Mouse (Mus musculus) gastrocnemius, postnatal 36 days (tissue): ENCODE results near the gene Abraxas2. TPM values are rescaled to one million over a fixed set of nuclear protein-coding genes. Genes with fewer than 3 reads are reported as not detected.

Experiments
- DNase-seq, 2 experiments: peaks; one replicate each; pipeline ENCODE4 v3.0.0; 2022
- intact Hi-C: fragments of 180-260 bp; cut with DNase I; formaldehyde crosslinking; loops from one replicate; pipeline ENCODE4 v1.15.1; 2025
- total RNA-seq, 2 experiments: library from RNA; stranded (reverse); gene quantifications; 2 replicates each; pipeline ENCODE4 v1.2.3; 2021

The Abraxas2 gene
- total RNA-seq, 2 experiments from 2014 or later, result 20.5 to 21.3 TPM

DNA sequence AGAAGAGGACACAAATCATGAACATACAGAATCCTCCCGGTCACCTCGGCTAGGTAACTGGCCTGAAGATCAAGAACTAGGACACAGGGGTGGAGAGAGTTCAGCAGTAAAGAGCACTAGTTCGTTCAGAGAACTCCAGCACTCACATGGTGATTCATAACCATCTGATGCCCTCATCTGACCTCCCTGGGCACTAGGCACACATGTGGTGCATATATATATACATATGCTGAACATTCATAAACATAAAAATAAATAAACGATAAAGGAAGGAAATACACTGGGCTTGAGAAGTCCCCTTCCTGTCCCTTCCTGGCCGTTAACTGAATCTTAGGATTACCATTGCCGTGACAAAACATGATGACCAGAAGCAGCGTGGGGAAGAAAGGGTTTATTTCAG is 33.8 kb downstream of the Abraxas2 start:
- intact Hi-C loops, result no loop called here
- DNase-seq, result no peak

DNA sequence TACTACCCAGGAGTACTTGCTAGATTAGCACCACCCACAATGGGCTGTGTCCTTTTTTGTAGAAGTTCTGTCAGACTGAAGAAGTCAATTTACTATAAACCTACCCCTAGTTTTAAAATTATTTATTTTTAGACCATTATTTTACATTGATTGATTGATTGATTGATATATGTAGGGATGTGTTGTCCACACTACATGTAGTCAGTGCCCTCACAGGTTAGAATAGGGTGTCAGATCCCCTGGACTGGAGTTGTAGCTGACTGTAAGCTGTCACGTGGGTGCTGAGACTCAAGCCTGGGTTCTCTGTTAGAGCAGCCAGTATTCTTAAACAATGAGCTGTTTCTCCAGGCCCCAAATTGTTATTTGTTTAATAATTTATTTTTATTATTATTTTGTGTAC is 34.3 kb downstream of the Abraxas2 start:
- intact Hi-C loops, result no loop called here
- DNase-seq, result no peak

DNA sequence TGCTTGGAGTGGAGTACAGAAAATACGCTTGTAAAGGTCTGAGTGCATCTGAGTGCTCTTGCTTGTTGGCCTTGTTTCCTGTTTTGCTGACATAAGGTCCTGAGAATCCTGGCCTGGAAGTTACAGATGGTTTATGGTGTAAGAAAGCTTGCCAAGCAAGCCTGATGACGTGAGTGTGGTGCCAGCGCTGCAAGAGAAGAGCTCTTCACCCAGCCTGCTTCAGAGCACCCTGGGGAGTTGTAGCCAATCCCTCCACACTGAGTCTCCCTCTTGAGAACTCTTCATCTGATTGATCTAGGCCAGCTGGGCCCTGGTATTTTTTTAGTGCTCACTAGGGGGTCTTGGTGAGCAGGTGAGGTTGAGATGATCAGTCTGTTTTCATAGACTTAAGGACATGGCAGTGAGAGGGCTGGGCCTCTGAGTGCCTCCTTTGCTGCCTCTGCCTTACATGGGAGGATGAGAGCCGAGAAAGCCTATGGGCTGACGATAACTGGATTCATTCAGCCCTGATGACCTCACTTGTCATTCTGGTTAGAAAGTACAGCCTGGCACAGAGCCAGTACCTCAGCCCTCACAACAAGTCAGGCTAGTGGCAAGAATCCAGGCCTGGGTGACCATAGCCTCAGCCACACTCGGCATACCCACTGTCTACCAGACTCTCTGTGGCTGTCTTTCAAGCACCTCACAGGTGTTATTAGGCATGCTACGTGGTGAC is 36.0 kb downstream of the Abraxas2 start:
- intact Hi-C loops, result loop anchor here (5.0 kb wide), 1 partner anchor 238 kb away; no protein-coding TSS in a partner anchor
- peak in 1 of 2 experiments; percentile 21 for DNase-seq

- no peak for DNase-seq
- intact Hi-C loops, result loop anchor here (5.0 kb wide), 1 partner anchor 239 kb away; no protein-coding TSS in a partner anchor
Measured at GRCm38 (mm10) chr7:132896206-132896815, 37.3 kb downstream of the Abraxas2 start.

DNA sequence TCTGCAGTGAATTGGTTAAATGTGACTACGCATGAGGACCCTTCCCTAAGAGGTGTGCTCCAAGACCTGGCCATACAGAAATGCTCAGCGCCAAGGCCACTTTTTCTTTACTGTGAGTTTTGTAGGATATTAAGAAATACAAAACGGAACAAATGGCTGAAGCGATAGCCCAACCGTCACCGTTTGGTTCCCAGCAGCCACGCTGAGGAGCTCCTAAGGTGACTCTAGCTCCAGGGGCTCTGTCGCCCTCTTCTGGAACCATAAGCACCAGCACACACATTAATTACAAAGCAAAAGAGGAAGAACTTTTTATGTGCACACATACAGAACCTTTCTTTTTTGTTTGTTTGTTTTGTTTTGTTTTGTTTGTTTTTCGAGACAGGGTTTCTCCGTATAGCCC is 38.2 kb downstream of the Abraxas2 start:
- intact Hi-C loops, result loop anchor here (5.0 kb wide), 1 partner anchor 240 kb away; no protein-coding TSS in a partner anchor

GRCm38 (mm10) chr7:132898234-132898633 is 39.2 kb downstream of the Abraxas2 start:
- intact Hi-C loops, result loop anchor here (5.0 kb wide), 1 partner anchor 241 kb away; no protein-coding TSS in a partner anchor
- no peak for DNase-seq

More for the DNA sequence above, 38.2 kb downstream of the Abraxas2 start:
- no peak for DNase-seq

DNA sequence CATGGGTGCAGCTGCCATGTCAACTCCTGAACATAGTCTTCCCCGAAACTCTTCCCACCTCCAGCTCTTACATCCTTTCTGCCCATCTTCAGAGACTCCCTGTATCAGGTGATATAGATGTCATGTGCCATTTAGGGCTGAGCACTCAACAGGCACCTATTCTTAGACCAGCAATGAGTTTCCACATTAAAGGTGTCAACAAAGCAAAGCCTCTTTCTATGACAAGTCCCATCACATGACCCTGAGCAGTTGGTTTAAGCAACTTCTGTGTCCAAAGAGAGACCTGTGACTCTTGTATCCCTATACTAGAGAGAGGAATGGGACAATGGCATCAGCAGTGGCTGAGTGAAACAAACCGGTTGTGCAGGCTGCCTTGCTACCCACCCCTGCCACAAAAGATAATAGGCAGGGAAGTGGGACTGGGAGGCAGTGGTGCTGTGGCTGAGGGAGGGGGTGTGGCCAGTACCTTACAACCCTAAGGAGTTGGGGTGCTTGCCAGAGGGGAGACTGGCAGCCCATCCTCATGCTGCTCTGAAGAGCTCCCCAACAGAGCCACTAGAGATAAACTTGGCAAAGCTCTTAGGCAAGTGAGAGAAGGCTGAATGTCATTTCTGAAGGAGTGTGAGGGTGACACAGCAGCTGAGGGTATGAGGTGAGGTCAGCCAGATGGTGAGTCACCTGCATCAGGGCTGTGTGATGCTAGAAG is 42.0 kb downstream of the Abraxas2 start:
- intact Hi-C loops, result no loop called here
- DNase-seq, result no peak

- intact Hi-C loops, result no loop called here
- DNase-seq, result no peak
Measured at GRCm38 (mm10) chr7:132903796-132904195, 44.8 kb downstream of the Abraxas2 start.

DNA sequence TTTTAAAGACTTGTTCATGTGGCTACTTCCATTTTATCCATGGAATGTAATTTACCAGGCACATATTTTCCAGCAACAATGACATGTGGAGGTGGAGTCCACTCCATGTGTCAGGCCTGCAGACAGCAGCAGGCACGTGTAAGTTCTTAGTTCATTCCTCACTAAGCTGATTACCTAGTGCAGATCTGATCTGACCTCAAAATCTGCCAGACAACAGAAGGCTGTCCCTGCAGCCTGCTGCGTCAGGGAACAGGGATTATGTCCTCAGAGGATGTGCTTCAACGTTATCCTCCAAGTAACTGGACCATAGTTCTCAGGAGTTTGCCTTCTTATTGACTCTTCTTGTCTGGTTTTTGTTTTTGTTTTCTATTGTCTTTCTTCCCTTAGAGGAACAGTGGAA is 62.9 kb downstream of the Abraxas2 start:
- no peak for DNase-seq

DNA sequence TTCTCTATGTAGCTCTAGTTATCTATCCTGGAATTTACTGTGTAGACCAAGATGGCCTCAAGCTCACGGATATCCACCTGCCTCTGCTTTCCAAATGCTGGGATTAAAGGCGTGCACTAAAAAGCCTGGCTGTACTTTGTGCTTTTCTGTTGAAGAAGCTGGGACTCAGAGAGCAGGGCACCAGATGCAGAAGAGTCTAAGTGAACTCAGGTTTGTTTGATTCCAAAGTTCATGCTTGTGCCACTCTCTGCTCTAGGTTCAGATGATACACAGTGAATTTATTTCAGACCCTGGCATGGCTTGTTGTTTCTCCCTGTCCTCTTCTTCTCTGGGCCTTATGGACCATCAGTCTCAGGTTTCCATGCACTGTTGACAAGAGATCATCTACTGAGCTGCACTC is 66.2 kb downstream of the Abraxas2 start:
- no peak for DNase-seq
- intact Hi-C loops, result no loop called here

More for the DNA sequence above, 62.9 kb downstream of the Abraxas2 start:
- intact Hi-C loops, result no loop called here

DNA sequence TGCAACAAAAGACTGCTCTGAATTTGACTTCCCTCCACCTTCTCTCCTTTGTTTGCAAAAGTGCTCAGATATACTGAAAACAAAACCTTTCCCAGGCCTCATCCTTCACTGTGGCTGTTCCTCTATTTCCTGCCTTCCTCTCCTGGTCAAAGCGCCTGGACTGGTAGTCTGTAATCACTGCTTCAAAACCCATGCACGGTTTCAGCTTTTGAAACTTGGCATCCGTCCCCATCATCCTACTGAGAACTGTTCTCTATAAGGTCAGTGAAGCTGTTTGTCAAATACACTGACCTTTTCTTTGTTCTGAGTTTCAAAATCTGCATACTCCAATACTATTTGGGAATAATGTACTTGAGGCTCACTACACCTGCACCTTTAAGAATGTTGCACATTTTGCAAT is 68.2 kb downstream of the Abraxas2 start:
- no peak for DNase-seq
- intact Hi-C loops, result no loop called here

DNA sequence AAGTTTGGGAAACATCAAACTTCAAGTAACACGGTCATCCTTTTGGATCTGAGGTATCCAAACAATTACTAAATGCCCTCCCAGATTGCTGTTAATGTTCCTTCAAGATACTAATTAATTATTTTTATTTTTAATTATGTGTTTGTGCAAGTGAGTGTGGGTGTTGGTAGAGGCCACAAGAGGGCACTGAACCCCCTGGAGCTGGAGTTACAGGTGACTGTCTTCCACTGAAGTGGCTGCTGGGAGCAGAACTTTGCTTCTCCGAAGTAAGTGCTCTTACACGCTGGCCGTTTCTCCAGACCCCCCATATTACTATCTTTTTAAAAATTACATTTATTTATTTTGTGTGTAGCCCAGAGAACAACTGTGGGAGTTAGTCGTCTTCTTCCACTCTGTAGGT is 71.0 kb downstream of the Abraxas2 start:
- intact Hi-C loops, result loop anchor here (5.0 to 10.0 kb wide), 2 partner anchors 67 to 195 kb away; partner anchors contain the start of genes Ctbp2 and Fgfr2
- DNase-seq, result no peak

- peak; percentile 97 to 98 for DNase-seq
- intact Hi-C loops, result loop anchor here (5.0 to 10.0 kb wide), 2 partner anchors 66 to 194 kb away; partner anchors contain the start of genes Ctbp2 and Fgfr2
Measured at GRCm38 (mm10) chr7:132930850-132931559, 72.0 kb downstream of the Abraxas2 start, which contains the start of gene Zranb1. Zranb1 (plus strand) TSS chr7:132931142.

GRCm38 (mm10) chr7:132931560-132932351 is 72.7 kb downstream of the Abraxas2 start:
- intact Hi-C loops, result loop anchor here (5.0 to 10.0 kb wide), 2 partner anchors 66 to 193 kb away; partner anchors contain the start of genes Ctbp2 and Fgfr2
- peak; percentile 49 to 65 for DNase-seq

DNA sequence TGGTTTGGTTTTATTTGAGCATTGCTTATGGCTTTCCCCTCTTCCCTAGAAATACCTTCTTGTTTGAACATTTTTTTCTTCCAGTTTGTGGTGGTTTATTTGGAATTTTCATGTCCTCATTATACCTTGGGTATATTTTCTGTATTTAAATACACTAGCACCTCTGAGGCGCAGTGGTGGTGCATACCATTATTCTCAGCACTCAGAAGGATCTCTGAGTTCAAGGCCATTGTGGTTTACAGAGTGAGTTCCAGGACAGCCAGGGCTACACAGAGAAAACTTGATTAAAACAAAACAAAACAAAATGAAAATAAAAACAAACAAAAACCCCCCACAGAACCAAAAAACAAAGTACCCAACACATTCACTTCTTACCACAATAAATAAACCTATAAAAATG is 74.3 kb downstream of the Abraxas2 start:
- DNase-seq, result no peak
- intact Hi-C loops, result loop anchor here (5.0 to 10.0 kb wide), 2 partner anchors 64 to 191 kb away; partner anchors contain the start of genes Ctbp2 and Fgfr2
